Mouse (Mus musculus): ENCODE data around the gene 4933434E20Rik.

Gene 4933434E20Rik

GRCm38 (mm10) chr3:90051441-90052350 is at the start of gene 4933434E20Rik:
Gene 4933434E20Rik (plus strand): TSS chr3:90051636.
- DNase-seq (ENCODE audit: low spot score): peak; percentile 85

- no peak for DNase-seq (ENCODE audit: low spot score)
Observed at GRCm38 (mm10) chr3:90004091-90004796, 47.2 kb upstream of the 4933434E20Rik start.

- DNase-seq (ENCODE audit: low spot score): no peak
Observed at GRCm38 (mm10) chr3:90010291-90010690, 41.1 kb upstream of the 4933434E20Rik start.

- DNase-seq (ENCODE audit: low spot score): no peak
Observed at GRCm38 (mm10) chr3:90016626-90017025, 34.8 kb upstream of the 4933434E20Rik start.

GRCm38 (mm10) chr3:90034653-90035052 is 16.8 kb upstream of the 4933434E20Rik start:
- no peak for DNase-seq (ENCODE audit: low spot score)

GRCm38 (mm10) chr3:90036263-90036662 is 15.2 kb upstream of the 4933434E20Rik start:
- no peak for DNase-seq (ENCODE audit: low spot score)

- no peak for DNase-seq (ENCODE audit: low spot score)
Observed at GRCm38 (mm10) chr3:90049691-90050090, 1.7 kb upstream of the 4933434E20Rik start.

- peak; percentile 96 for DNase-seq (ENCODE audit: low spot score)
Observed at GRCm38 (mm10) chr3:90052351-90053241, 1.2 kb downstream of the 4933434E20Rik start, which contains the start of gene Ubap2l. Gene Ubap2l (minus strand): TSS chr3:90052628.

- no peak for DNase-seq (ENCODE audit: low spot score)
Observed at GRCm38 (mm10) chr3:90061549-90061948, 10.1 kb downstream of the 4933434E20Rik start.

GRCm38 (mm10) chr3:90062539-90062938 is 11.1 kb downstream of the 4933434E20Rik start:
- no peak for DNase-seq (ENCODE audit: low spot score)

- no peak for DNase-seq (ENCODE audit: low spot score)
Observed at GRCm38 (mm10) chr3:90064383-90064782, 12.9 kb downstream of the 4933434E20Rik start.

GRCm38 (mm10) chr3:90065553-90065952 is 14.1 kb downstream of the 4933434E20Rik start:
- no peak for DNase-seq (ENCODE audit: low spot score)

- no peak for DNase-seq (ENCODE audit: low spot score)
Observed at GRCm38 (mm10) chr3:90067851-90068250, 16.4 kb downstream of the 4933434E20Rik start.

GRCm38 (mm10) chr3:90069688-90070087 is 18.3 kb downstream of the 4933434E20Rik start:
- DNase-seq (ENCODE audit: low spot score): no peak

- peak; percentile 62 for DNase-seq (ENCODE audit: low spot score)
Observed at GRCm38 (mm10) chr3:90072294-90072693, 20.9 kb downstream of the 4933434E20Rik start, which contains the start of gene Tpm3. Gene Tpm3 (plus strand): TSS chr3:90072649.

GRCm38 (mm10) chr3:90076921-90077716 is 25.7 kb downstream of the 4933434E20Rik start:
- DNase-seq (ENCODE audit: low spot score): peak; percentile 90

GRCm38 (mm10) chr3:90078224-90078623 is 26.8 kb downstream of the 4933434E20Rik start:
- DNase-seq (ENCODE audit: low spot score): no peak

GRCm38 (mm10) chr3:90079133-90079762 is 27.8 kb downstream of the 4933434E20Rik start:
- peak; percentile 90 for DNase-seq (ENCODE audit: low spot score)

- peak; percentile 79 for DNase-seq (ENCODE audit: low spot score)
Observed at GRCm38 (mm10) chr3:90079763-90080497, 28.5 kb downstream of the 4933434E20Rik start.

GRCm38 (mm10) chr3:90080498-90080863 is 29.0 kb downstream of the 4933434E20Rik start:
- DNase-seq (ENCODE audit: low spot score): no peak
